Mouse (Mus musculus) hindbrain, embryonic 11.5 days (tissue): ENCODE results near the gene Prps1. TPM values are rescaled to one million over a fixed set of nuclear protein-coding genes. Genes with fewer than 3 reads are reported as not detected.

Experiments used
- ATAC-seq: fragments of 200-750 bp; cut with Nextera tagmentation; 2 replicates; pipeline ENCODE4 v1.8.0; 2017; ENCODE audit warnings: mild to moderate bottlenecking, moderate TSS enrichment, moderate library complexity; ENCODE audit not compliant: low FRiP score
- DNase-seq: peaks from one replicate; pipeline ENCODE4 v3.0.0-alpha.2; 2015; ENCODE audit warnings: low spot score
- H3K27ac ChIP-seq: fragments of 300-500 bp; sonication (generic); 2 replicates; pipeline ENCODE4 v1.5.1; 2014; ENCODE audit warnings: mild to moderate bottlenecking, low read depth, low read length
- H3K27me3 ChIP-seq: fragments of 300-500 bp; sonication (generic); 2 replicates; pipeline ENCODE4 v1.6.1; 2014; ENCODE audit warnings: mild to moderate bottlenecking, low read length, moderate library complexity, mixed read lengths; ENCODE audit not compliant: control insufficient read depth, insufficient read depth
- H3K36me3 ChIP-seq: fragments of 300-500 bp; sonication (generic); 2 replicates; pipeline ENCODE4 v1.6.1; 2014; ENCODE audit warnings: mild to moderate bottlenecking, low read length, moderate library complexity, mixed read lengths; ENCODE audit not compliant: control insufficient read depth, insufficient read depth
- H3K4me1 ChIP-seq: fragments of 300-500 bp; sonication (generic); replicated peaks from 2 replicates; pipeline ENCODE4 v1.6.1; 2014; ENCODE audit warnings: low read length, mixed read lengths; ENCODE audit not compliant: control insufficient read depth, insufficient read depth
- H3K4me2 ChIP-seq: fragments of 300-500 bp; sonication (generic); replicated peaks from 2 replicates; pipeline ENCODE4 v1.6.1; 2014; ENCODE audit warnings: mild to moderate bottlenecking, low read depth, low read length
- H3K4me3 ChIP-seq: fragments of 300-500 bp; sonication (generic); 2 replicates; pipeline ENCODE4 v1.5.1; 2014; ENCODE audit warnings: low read depth, low read length
- H3K9ac ChIP-seq: fragments of 300-500 bp; sonication (generic); 2 replicates; pipeline ENCODE4 v1.6.1; 2014; ENCODE audit warnings: low read depth, low read length
- H3K9me3 ChIP-seq: fragments of 300-500 bp; sonication (generic); 2 replicates; pipeline ENCODE4 v1.6.1; 2016; ENCODE audit warnings: low read length; ENCODE audit not compliant: control insufficient read depth
- WGBS: fragments of 180-500 bp; shearing (Covaris S2); extraction: QIAGEN DNeasy Blood & Tissue Kit; methylation state at CpG from one replicate; pipeline ENCODE4 v1.1.7; 2014; 5-methylcytosine and 5-hydroxymethylcytosine counted together
- polyA plus RNA-seq: library from polyadenylated mRNA; unstranded; fragments of >200 nt; fragmentation: Nextera tagmentation; extraction: Ambion mirVana; gene quantifications from 2 replicates; pipeline ENCODE4 v1.2.1, GENCODE M21; 2014

Gene Prps1
- polyA plus RNA-seq, 1 experiment from 2014 or later, result 81.9 TPM

DNA sequence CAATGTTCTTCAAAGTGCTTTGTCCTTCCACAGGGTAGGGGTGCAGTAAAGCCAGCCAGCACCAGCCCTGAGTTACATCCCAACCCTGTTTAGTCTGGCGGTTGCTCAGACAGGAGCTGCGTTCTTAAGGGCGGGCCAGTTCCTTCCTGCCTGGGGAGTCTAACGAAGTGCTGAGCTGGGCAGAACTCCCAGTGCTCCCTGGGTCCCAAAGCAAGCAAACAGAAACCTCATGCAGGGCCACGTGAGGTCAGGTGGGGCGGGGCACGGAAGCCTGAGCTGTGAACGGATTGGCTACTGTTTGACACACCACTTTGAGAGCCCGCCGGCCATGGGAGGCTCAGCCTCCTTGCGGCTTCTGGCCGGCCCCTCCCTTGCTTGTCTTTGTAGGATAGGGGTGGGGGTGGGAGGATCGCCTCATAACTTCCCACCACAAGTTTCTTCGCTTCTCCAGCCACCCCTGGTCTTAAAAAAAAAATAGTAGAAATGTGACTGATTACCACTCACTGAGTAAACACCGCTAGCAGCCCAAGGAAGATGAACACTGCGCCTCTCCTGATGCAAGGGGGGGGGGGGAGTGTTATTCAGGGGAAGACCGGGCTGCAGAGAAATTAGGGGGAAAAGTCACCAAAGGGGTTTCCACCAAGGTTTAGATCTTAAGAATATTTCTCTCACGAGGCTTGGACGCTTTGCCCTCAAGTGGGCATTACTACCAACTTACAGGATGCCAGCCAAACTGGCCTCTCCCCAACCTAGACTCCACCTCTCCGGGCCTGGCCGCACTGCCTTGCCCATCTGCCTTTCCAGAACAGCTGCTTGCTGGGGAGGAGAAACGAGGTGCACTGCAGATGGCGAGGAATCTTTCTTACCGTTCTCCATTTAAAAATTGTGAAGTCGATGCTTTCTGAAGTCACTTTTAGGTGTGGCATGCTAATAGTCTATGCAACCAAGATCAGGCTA, 64.0 kb downstream of the Prps1 start:
- 24% methylated on average over 25 of the region's 25 CpGs for WGBS
- Histone ChIP-seq H3K27ac (no peak overlapping the region), H3K4me1 (0 out of 2 replicates have a peak, but pooled peaks cover 2% of the 10 kb centered on the region), H3K4me3 (no peak overlapping the region), H3K9ac (no peak overlapping the region), H3K4me2 (peak overlapping the region; percentile 28), H3K27me3 (peaks cover 7% of the 10 kb centered on the region; the same call in 1 of the 2 replicates), H3K9me3 (no peaks in the 10 kb centered on the region), H3K36me3 (no peaks in the 10 kb centered on the region)
- ATAC-seq (peak; percentile 94), DNase-seq (peak; percentile 73)

GRCm38 (mm10) chrX:140522071-140522765, 65.8 kb downstream of the Prps1 start:
- H3K27ac ChIP-seq, result no peak overlapping the region
- H3K4me2 ChIP-seq, result no peak overlapping the region
- H3K4me3 ChIP-seq, result no peak overlapping the region
- H3K9ac ChIP-seq, result no peak overlapping the region
- WGBS, result 69% methylated on average over 14 of the region's 14 CpGs
- H3K4me1 ChIP-seq, result 0 out of 2 replicates have a peak, but pooled peaks cover 2% of the 10 kb centered on the region
- DNase-seq, result no peak
- peaks cover 7% of the 10 kb centered on the region; the same call in 1 of the 2 replicates for H3K27me3 ChIP-seq
- ATAC-seq, result no peak
- no peaks in the 10 kb centered on the region for H3K9me3 ChIP-seq
- H3K36me3 ChIP-seq, result no peaks in the 10 kb centered on the region

DNA sequence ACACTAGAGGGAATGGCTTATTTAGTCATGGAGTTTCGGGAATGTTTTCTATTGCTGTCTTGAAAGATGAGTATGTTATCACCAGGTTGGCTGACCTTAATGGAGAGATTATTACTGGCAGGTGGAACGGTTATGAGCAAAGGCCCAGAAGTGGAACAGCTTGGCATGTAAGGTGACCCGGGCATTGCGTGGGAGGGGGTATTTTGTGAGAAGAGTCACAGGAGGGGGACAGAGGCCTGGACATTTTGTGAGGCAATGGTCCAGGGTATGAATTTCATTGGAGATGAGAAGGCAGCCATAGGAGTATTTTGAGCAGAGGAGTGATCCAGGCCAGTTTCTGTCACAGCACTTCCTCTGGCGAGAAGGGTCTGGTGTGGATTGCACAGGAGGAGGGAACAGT, 67.8 kb downstream of the Prps1 start:
- Histone ChIP-seq H3K9ac (no peak overlapping the region), H3K36me3 (no peaks in the 10 kb centered on the region), H3K4me2 (no peak overlapping the region), H3K4me3 (no peak overlapping the region), H3K4me1 (0 out of 2 replicates have a peak, but pooled peaks cover 2% of the 10 kb centered on the region), H3K27ac (no peak overlapping the region), H3K9me3 (no peaks in the 10 kb centered on the region), H3K27me3 (no peaks in the 10 kb centered on the region; the same call in 1 of the 2 replicates)
- ATAC-seq (no peak), DNase-seq (no peak)
- WGBS, result 90% methylated on average over 5 of the region's 5 CpGs

Other genes with a start within 250 kb of the Prps1 start
- 1.8 and 2.2 TPM in 2 replicates for gene Frmpd3, start 114.3 kb upstream of the Prps1 start, polyA plus RNA-seq
- gene Tsc22d3, start 144.0 kb downstream of the Prps1 start, polyA plus RNA-seq, result 147 and 151 TPM in 2 replicates
- 3.0 and 3.7 TPM in 2 replicates for gene Mid2, start 208.0 kb downstream of the Prps1 start, polyA plus RNA-seq